Mouse (Mus musculus) embryo, embryonic 11 days (tissue): Measurements from ENCODE around the gene Ctdnep1.
"Not testable (repeated sequence)": the region's sequence is repeated elsewhere in the genome, so short reads cannot be mapped to it uniquely, and the experiment has no call there.

ENCODE experiments used
- DNase-seq: peaks from one replicate; pipeline ENCODE4 v3.0.0-alpha.2; 2015

The Ctdnep1 gene

DNA sequence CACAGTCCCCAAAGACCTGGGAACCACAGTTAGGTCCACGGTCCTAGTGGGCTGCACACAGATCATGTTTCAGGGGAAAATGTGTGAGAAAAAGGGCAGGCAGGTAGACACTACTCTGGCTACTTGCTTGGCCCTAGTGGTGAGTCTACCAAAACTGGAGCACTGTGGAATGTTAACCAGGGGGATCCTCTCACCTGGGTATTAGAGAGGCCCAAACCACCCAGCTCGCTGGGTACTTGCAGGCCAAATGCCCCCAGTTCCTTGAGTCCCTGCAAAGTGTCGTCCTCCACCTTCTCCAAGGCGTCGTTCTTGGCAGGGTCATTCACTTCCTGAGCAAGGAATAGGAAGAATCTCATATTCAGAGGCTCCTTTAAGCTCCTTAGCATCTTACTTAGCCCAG is 33.1 kb downstream of the Ctdnep1 start:
- no peak for DNase-seq

DNA sequence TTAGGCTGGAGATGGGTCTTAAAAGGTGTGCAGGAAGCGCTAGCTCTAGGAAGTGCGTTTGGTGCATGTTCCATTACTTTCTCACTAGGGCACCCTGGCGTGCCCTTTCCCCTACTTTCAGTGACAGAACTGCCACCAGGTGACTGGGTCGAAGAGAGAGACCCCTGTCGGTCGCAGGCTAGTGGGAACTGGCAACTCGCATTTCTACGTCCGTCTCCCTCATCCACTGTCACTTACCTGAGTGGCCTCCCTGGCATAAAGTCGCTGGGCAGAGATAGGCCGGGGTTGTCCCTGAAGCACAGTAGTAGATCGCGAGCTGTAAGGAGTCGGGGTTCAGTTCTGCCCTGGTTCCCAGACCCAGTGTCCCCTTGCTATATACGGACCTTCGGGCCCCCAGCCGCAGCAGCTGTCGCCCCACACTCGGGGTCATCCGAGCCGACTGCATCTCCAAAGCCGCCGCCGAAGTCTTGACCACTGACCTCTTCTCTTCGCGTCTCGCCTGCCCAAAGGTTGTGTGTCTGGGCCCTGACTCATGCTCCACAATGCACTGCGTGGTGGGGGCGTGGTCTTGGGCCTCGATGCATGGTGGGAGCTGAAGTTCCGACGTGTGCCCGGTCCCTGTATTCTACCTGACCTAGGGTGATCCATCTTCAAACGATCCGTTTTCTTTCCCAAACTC is 34.1 kb downstream of the Ctdnep1 start, which contains the start of gene Acadvl:
Acadvl (minus strand) TSS at position 532 of the 679 bp plus-strand sequence.
- DNase-seq, result peak; percentile 94

DNA sequence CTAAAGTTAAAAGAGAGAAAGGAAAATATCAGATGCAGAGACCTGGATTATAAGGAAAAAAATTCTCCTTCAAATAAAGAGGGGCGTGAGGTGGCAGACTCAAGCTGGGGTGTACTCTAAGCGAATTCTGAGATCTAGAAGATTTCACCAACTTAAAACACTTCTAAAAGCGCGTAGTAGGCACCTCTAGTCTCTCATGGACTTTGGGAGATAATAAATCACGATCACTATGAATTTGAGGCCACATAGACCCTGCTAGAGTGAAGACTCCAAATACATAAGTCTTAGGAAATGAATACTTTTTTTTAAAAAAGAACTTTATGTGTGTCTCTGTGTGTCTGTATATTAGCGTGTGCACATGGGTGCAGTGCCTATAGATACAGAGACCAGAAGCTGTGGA is 34.7 kb downstream of the Ctdnep1 start:
- no peak for DNase-seq

DNA sequence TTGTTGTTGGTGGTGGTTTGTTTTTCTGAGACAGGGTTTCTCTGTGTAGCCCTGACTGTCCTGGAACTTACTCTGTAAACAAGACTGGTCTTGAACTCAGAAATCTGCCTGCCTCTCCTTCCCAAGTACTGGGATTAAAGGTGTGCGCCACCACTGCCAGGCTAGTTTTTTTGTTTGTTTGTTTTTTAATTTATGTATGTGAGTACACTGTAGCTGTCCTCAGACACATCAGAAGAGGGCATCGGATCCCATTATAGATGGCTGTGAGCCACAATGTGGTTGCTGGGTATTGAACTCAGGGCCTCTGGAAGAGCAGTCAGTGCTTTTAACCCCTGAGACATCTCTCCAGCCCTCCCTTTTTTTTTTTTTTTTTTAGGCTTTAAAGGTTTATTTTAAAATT is 35.2 kb downstream of the Ctdnep1 start:
- DNase-seq, result not testable (repeated sequence)

DNA sequence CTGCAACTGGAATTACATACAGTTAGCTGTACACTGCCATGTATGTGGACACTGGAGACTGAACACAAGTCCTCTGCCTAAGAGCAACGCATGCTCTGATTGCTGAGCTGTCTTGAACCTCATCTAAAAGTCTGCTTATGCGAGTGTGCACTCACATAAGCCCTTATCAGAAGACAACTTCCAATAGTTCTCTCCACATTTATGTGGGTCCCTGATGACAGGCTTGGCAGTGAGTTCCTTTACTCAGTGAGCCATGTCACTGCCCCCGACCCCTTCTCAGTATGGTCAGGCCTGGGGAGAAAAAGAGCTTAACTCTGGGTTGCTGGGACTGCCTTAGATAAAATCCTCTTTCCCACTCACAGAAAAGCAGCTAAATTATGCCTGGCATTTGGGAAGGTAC is 35.7 kb downstream of the Ctdnep1 start, which contains the start of gene Dlg4:
Dlg4 (plus strand) TSS at position 274 of the 400 bp plus-strand sequence.
- no peak for DNase-seq

DNA sequence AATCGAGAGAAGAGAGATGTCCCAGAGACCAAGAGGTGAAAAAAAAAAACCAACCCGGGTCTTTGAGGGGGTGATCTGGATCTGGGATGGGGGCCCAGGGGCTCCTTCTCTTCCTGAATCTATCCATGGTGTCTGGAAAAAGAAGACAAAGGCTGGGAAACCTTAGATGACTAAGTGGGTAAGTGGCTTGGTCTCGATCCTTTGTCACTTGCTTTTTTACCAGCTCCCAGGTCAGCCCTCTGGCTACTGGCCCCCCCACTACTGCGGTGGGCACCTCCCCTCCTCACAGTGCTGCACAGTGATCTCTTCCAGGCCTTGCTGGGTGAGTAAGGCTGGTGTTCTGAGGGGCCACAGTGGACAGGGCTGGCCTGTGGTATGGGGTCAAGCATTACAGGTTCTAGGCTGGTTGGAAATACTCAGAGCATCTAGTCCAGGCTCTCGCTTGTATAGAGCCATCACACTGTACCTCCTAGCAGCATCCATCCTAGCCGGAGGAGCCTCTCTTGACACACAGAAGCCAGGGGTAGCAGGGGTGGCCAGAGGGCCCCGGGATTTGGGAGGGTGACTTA is 36.3 kb downstream of the Ctdnep1 start:
- DNase-seq, result no peak

DNA sequence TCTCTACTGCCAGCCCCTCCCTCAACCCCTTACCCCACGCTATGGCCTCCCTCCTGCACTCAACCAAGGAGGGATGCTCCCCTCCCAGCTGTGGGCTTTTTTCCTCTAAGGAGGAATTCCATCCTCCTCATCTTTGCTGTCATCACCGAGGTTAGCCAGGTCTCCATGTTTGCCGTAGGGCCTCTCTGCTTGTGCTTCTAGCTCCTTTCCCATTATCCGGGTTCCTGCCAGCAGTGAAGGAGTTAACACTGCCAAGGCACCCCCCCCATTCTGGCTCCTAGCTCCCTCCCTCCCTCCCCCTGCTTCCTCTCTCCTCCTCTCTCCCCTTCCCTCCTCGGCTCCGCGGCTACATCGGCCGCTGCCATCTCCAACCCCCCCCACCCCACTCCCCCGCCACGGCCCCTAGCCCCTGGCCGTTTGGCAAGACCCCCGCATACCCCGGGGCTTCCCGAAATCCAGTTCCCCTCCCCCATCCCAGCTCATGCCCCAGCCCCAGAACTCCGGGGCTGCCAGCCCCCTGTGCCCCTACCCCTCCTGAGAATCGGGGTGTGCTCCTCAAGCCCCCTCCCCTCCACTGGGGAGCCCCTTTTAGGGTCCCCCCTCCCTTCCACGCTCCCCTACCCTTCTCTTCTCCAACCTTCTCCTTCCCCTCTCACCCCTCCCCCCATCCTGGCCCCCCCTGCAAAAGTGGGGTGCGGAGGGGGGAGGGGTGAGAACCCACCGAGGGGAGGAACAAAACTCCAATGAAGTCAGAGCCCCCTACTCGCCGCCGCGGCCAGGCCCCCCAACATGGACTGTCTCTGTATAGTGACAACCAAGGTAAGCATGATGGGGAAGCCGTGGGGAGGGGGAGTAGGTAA is 37.4 kb downstream of the Ctdnep1 start:
- DNase-seq, result peak; percentile 92

DNA sequence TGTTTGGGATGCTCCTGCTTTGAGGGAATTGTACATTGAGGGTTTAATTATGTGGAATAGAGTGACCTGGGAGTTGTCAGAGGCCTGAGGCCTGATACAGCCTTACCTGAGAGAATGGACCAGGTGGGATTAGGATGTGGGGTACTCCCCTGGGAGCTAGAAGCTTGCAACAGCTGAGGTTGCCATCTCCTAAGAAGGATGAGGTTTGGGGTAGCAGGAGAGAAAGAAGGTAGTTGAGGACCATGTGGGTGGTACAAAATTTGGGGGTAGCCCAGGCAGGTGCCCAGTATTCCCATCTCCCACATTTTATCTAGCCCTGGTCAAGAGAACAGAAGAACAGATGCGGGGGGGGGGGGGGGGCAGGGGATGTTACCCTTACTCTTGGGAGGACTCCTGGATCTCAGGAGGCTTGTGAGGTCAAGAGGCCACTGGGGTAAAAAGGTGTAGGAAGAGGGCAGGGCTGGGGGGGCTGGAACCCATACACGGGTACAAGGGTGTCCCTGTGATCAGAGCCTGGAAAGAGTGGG is 38.6 kb downstream of the Ctdnep1 start:
- DNase-seq, result no peak

DNA sequence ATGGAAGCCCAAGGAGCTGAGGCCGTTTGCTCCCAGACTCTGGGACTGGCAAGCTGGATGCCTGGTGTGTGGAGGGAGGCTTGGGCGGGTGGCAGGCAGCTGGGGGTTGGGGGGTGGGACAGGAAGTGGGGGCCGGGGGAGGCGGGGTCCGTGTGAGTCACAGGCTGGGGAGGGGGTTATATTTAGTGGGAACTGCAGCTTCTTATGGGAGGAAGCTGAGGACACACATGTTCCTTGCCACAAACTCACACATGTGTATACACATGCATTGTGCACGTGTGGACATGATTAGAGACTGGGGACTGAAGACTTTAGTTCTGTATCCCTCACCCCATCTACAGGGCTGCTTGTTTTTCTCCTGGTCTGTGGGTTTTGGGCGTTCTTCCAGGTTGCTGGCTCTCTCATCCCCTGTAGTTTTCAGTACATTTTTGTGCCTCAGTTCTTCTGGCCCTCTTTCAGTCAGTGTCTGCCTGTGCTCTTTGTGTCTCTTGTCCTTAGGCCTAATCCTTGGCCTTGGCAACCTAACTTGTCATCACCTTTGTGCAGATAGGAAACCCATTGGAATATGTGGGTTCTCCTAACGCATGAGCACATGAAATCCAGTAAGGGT is 39.2 kb downstream of the Ctdnep1 start:
- DNase-seq, result no peak

DNA sequence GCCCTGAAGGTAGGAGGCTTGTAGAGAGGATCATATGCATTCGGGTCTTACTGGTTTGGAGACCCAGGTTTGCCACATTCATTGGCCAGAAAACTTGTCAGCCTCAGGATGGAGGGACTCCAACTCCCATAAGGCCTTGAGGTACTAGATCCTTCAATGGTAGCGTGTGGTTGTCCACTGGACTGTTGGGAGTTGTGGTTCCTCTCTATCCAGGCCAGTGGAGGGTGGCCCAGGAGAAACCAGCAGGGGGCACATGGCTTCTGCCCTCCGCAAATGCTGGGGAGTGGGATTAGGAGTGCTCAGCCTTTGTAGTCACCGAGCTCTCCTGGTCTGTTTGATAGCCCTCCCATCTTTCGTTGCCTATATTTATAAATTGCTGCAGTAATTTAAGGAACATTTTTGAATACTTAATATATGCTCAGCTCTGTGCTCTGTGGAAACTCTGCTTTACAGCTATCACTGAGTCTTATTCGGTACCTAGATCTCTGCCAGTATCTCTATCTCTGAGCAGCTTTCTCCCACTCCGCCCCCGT is 39.8 kb downstream of the Ctdnep1 start:
- DNase-seq, result peak; percentile 91

DNA sequence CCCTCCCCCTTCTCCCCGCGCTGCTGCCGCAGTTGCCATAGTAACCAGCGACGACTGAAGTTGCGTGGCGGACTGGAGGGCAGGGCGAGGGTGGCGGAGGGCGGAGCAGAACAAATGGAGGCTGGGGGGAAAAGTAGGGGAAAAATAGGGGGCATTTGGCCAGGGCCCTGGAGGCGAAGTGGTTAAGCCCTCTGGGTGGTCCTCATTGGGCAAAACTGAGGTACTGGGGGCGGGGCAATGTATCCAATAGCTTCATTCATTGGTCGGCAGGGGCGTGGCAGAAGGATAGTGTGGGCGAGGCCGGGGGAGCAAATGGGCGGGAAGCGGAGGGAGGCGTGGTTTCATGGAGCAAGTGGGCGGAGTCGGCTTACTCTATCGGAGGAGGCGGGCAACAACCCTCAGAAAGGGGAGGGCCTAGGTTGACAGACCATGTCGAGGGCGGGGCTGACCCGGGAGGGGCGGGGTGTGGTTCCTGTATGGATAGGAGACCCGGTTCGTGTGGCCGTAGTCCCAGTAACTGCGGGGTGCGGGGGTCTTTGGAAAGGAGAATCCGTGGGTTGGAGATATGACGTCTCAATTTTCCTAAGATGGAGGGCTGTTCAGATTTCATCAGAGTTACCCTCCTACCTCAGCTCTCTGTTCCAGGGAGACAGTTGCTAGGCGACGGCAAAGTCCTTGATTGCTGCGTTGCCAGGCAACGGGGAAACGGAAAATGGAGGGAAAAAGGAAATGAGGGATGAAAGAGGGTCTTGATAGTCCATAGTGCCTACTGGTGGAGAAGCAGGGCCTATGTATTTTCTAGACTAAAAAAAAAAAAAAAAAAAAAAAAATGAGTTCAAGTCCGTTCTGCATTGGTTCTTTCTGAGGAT is 40.5 kb downstream of the Ctdnep1 start:
- peak; percentile 100 for DNase-seq

DNA sequence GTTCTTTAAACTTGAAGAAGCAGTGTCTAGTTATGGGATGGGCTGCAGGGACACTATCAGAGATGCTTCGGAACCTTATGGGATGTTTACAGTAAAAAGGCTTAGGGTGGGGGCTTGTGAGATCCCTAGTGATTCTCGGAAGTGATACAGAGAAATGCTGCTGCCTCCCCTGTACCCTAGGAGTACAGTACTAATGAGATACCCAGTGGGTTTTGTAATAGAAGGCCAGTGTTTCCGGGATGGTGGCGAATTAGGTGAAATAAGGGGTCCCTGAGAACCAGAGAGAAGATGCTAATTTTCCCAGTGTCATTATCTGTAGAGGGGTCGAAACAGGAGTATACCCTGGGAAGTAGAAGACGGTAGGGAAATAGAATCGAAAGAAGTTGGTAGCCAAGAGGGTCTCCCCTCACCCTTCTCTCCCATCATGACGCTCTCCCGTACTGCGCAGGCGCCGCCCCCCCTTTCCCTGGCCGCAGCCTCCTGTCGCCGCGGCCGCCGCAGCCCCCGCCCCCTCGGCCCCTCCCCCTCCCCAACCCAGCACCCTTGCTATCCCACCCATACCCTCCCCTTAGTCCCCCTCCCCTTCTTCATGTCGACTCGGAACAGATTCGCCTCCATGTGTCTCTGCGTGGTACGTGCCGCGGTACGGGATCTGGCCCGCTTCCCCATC is 42.7 kb downstream of the Ctdnep1 start:
- peak; percentile 74 for DNase-seq

DNA sequence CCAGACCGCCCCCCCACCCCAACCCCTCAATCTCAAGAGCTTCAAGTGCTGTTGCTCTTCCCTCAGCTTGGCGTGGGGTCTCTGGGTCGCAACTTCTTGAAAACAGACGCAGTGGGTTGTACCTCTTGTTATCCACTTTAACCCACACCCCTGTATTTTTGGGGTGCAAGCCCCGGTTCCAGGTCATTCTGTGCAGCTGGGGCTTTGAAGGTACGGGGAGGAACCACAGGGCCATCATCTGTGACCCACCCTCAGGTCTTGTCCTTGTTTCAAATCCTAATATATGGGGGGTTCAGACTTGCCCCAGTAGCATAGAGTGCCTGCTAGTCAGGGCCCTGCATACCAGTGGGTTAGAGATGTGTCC is 43.2 kb downstream of the Ctdnep1 start:
- no peak for DNase-seq

DNA sequence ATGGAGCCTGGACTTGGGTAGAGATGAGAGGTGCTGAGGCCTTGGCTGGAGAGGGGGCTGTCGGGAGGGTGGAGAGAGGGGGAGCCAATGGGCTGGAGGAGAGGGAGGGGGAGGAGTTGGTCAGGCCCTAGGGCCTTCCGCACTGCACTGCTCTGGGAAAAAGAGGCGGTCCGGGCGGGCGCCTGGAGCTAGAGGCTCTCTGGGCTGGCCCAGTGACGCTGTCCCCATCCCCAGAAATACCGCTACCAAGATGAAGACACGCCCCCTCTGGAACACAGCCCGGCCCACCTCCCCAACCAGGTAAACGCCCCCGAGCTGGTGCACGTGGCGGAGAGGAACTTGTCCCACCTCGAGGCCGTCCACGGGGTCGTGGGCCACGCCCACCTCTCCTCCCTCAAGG is 45.7 kb downstream of the Ctdnep1 start:
- DNase-seq, result peak; percentile 84

DNA sequence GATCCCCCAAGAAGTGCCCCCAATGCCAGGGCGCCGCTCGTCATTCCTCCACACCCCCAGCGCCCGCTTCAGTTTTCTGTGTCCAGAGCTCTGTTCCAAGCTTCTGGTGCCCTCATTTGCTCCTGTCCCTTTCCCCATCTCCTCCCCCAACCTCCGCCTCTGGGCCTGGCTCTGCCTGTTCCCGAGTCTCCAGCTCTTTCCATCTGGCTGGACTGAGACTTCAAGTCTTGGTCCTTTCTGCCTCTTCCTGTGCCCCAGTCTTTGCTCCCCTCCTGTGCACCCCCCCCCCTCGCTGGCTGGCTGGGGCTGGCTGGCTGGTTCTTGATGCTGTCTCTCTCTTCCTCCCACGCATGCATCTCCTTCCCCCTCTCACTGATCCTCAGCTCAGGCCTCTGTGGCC is 46.4 kb downstream of the Ctdnep1 start:
- no peak for DNase-seq

DNA sequence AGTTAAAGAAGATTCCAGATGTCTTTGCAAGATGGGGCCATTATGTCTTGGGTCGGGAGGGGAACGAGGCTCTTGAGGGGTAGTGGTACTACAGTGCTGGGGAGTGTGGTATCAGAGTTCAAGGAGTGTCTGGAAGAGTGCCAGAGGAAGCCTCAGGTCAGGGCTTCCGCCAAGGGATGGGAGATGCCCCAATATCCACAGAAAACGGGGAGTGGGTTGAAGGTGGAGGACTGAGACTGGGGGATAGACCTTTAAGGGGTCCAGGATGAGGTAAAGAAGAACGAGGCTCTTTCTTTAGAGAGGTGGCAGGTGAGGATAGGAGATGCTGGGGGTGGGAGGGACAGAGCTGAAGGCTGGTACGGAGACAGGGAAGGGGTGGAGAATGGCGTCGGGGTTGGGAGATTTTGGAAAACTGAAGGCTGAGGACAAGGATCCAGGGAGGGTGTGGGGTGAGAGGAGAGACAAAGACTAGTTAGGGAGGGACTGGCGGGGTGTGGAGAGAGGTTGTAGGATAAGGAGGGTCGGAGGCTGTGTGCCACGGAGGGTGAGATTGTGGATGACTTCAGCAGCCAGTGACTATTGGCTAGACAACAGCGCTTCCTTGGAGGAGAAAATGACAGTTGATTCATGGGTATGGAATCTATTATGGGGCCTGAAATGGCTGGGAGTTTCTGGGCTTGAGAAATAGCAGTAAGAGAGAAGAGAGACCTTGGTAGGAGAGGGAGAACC is 47.6 kb downstream of the Ctdnep1 start:
- DNase-seq, result no peak

DNA sequence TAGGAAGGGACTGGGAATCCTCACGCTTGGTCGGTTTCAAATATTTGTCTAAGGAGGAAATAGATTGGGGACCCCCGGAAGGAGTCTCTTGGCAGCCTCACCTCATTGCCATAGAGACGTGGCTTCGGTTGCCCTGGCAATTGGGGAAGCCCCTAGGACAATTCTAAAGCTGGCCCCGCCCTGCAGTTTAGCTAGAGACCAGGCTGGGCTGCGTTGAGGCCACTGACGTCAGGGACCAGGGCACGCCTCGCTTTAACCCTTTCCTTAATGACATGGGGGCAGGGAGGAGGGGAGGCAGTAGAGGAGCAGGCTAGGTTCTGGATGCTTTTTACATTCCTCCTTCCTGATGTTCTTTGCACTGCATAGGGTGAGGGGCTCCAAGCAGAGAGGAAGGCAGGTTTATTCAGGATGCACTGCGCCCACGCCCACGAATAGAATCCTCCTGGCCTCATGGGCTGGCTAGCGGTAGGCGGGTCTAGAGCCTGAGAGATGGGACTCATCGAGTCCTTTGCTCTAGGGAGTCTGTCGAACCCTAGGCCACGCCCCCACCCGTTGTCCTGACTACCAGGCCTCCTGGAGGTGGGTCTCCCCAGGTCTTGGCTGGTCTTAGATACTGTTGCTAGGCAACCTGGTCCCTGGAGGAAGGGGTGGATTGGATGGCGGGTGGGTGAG is 48.3 kb downstream of the Ctdnep1 start:
- peak; percentile 98 for DNase-seq

DNA sequence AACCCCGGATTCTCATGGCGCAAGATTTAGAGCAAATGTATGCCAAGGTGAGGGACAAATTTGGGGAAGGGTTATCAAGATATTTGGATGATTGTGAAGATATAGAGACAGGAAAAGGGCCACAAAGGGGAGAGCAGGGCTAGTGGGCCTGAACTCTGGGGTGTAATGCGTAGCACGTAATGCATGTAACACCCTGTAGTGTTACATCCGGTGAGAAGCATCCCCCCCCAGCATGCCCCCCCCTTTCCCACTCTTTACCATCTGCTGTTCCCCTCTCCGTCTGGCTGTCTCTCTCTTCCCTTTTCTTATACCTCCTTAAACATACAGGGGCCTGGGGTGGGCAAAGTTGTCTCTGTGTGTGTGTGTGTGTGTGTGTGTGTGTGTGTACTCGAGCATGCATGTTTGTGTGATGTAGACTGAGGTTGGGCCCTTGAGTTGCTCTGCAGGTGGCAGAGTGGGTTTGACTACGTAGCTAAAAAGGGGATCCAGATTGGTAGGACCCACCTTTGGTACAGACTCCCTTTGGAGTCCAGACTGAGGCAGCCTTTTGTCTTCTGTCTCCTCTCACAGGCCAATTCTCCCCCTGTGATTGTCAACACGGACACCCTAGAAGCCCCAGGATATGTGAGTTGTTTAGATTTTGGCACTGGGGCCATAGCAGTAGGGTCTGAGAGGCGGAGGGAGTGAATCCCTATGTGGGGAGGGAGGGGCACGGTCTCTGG is 49.0 kb downstream of the Ctdnep1 start:
- DNase-seq, result no peak

DNA sequence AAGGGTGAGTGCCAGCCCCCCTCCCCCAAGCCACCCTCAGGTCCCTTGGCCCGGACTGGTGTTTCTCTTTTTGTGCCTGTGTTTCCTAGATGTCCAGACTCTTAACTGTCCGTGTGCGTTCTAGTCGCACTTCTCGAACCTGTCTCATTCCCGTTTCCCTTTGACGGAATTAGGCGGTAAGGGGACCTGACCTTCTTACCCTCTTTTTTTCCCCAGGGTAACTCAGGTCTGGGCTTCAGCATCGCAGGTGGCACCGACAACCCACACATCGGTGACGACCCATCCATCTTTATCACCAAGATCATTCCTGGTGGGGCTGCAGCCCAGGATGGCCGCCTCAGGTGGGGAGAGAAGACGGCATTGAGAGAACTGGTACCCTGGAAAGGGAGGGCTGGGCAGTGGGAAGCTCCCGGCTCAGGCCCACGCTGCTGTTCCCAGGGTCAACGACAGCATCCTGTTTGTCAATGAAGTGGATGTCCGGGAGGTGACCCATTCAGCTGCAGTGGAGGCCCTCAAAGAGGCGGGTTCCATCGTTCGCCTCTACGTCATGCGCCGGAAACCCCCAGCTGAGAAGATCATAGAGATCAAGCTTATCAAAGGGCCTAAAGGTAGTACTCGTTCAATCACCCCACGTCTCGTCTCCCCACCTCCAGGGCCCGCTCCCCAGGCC is 49.8 kb downstream of the Ctdnep1 start:
- DNase-seq, result no peak
